ENCODE assay signal across 29 mouse cellular contexts in genomic region chr10:4094093-4094817, GRCm38 (mm10).
A peak's percentile ranks its signal among the peaks of the same experiment; 100 is the strongest.
DNase-seq lines count a peak whose midpoint lies in the region; ATAC-seq and TF ChIP-seq lines count a peak whose summit lies in the region.
"Had no signal": no experiment of that assay in that cellular context is flagged by ENCODE, and none has a peak within 500 bp of the region (broad histone marks: within the 10 kb centered on the region; RNA-seq: fewer than 3 reads in every experiment).

No protein-coding gene starts in this region.

- no peak for TF ChIP-seq EP300 in lung, postnatal 0 days (IDR thresholded peaks at IDR 0.05)

- no peak for TF ChIP-seq CTCF in lung, postnatal 0 days (IDR thresholded peaks at IDR 0.05)

- H3K4me3 ChIP-seq in hindbrain, embryonic 12.5 days = no peak overlapping the region
- H3K4me3 ChIP-seq in hindbrain, embryonic 16.5 days (ENCODE audit: low read length) = no peak overlapping the region
- no peak overlapping the region for H3K4me3 ChIP-seq in midbrain, embryonic 13.5 days (replicated peaks)
- no peak overlapping the region for H3K4me3 ChIP-seq in midbrain, embryonic 11.5 days (ENCODE audit: low read depth, low read length)
- H3K4me3 ChIP-seq in midbrain, embryonic 16.5 days (ENCODE audit: low read depth, low read length) = no peak overlapping the region
- no peak overlapping the region for H3K4me3 ChIP-seq in lung, postnatal 0 days (ENCODE audit: low read depth, low read length)
- H3K4me3 ChIP-seq: embryonic facial prominence, embryonic 13.5 days; gastrocnemius, adult 2 months; heart, adult 2 months; heart, embryonic 12.5 days; limb, embryonic 10.5 days; limb, embryonic 15.5 days; liver, embryonic 13.5 days had no signal

- no peak for DNase-seq in midbrain, embryonic 11.5 days (ENCODE audit: low spot score, missing footprints)
- DNase-seq in lung, postnatal 0 days (ENCODE audit: low spot score) = no peak
- DNase-seq: adrenal gland, postnatal 25 days; cerebellum, adult 18-20 months; cerebellum, postnatal 10 days; gastrocnemius, adult 2 months; gastrocnemius, postnatal 36 days; heart, adult 2 months; heart, postnatal 4 days; kidney, adult 18-20 months; kidney, postnatal 4 days; layer of hippocampus, postnatal 36 days; liver, embryonic 13.5 days; lung, adult 18-20 months; lung, postnatal 10 days; thymus, adult 2 months; thymus, postnatal 36 days had no signal

- no peaks in the 10 kb centered on the region for H3K9me3 ChIP-seq in hindbrain, embryonic 12.5 days (replicated peaks)
- H3K9me3 ChIP-seq in hindbrain, embryonic 16.5 days (ENCODE audit: control insufficient read depth, low read length) = no peaks in the 10 kb centered on the region
- H3K9me3 ChIP-seq in midbrain, embryonic 13.5 days = no peaks in the 10 kb centered on the region
- no peaks in the 10 kb centered on the region for H3K9me3 ChIP-seq in midbrain, embryonic 11.5 days (ENCODE audit: control insufficient read depth, low read length)
- no peaks in the 10 kb centered on the region for H3K9me3 ChIP-seq in midbrain, embryonic 16.5 days (replicated peaks; ENCODE audit: control insufficient read depth, low read length, poor library complexity, severe bottlenecking)
- H3K9me3 ChIP-seq in lung, postnatal 0 days (ENCODE audit: low read length) = no peaks in the 10 kb centered on the region
- H3K9me3 ChIP-seq: embryonic facial prominence, embryonic 13.5 days; heart, embryonic 12.5 days; limb, embryonic 10.5 days; limb, embryonic 15.5 days; liver, embryonic 13.5 days had no signal

- peaks cover 2% of the 10 kb centered on the region; the same call in 1 of the 2 replicates for H3K4me1 ChIP-seq in hindbrain, embryonic 12.5 days
- 0 out of 2 replicates have a peak, but pooled peaks cover 2% of the 10 kb centered on the region for H3K4me1 ChIP-seq in hindbrain, embryonic 16.5 days (ENCODE audit: control insufficient read depth, insufficient read depth, low read depth, low read length)
- H3K4me1 ChIP-seq in midbrain, embryonic 13.5 days (replicated peaks) = 0 out of 2 replicates have a peak, but pooled peaks cover 6% of the 10 kb centered on the region
- no peaks in the 10 kb centered on the region for H3K4me1 ChIP-seq in midbrain, embryonic 11.5 days (ENCODE audit: control insufficient read depth, insufficient read depth, low read length)
- peaks cover 4% of the 10 kb centered on the region for H3K4me1 ChIP-seq in midbrain, embryonic 16.5 days (ENCODE audit: control insufficient read depth, insufficient read depth, low read length)
- no peaks in the 10 kb centered on the region for H3K4me1 ChIP-seq in lung, postnatal 0 days (ENCODE audit: insufficient read depth, low read depth, low read length)
- H3K4me1 ChIP-seq: embryonic facial prominence, embryonic 13.5 days; heart, embryonic 12.5 days; limb, embryonic 10.5 days; limb, embryonic 15.5 days had no signal

- H3K27me3 ChIP-seq in hindbrain, embryonic 12.5 days = no peaks in the 10 kb centered on the region
- no peaks in the 10 kb centered on the region for H3K27me3 ChIP-seq in hindbrain, embryonic 16.5 days (replicated peaks; ENCODE audit: control insufficient read depth, insufficient read depth, low read length)
- H3K27me3 ChIP-seq in midbrain, embryonic 13.5 days = no peaks in the 10 kb centered on the region
- no peaks in the 10 kb centered on the region for H3K27me3 ChIP-seq in midbrain, embryonic 11.5 days (ENCODE audit: control insufficient read depth, insufficient read depth, low read length)
- no peaks in the 10 kb centered on the region for H3K27me3 ChIP-seq in midbrain, embryonic 16.5 days (ENCODE audit: control insufficient read depth, insufficient read depth, low read depth, low read length)
- H3K27me3 ChIP-seq in lung, postnatal 0 days (replicated peaks; ENCODE audit: insufficient read depth, low read length) = no peaks in the 10 kb centered on the region
- H3K27me3 ChIP-seq: embryonic facial prominence, embryonic 13.5 days; heart, embryonic 12.5 days; limb, embryonic 15.5 days; liver, embryonic 13.5 days had no signal

- no peak for ATAC-seq in hindbrain, embryonic 12.5 days (ENCODE audit: low FRiP score)
- no peak for ATAC-seq in hindbrain, embryonic 16.5 days
- peak; percentile 65 for ATAC-seq in midbrain, embryonic 13.5 days
- no peak for ATAC-seq in midbrain, embryonic 11.5 days (ENCODE audit: low FRiP score)
- peak; percentile 77 for ATAC-seq in midbrain, embryonic 16.5 days
- ATAC-seq in lung, postnatal 0 days = no peak
- no peak for ATAC-seq in CD4-positive, CD25-positive, alpha-beta regulatory T cell, adult 4 months
- ATAC-seq: forebrain, embryonic 14.5 days had no signal

- 75% methylated on average over 9 of the region's 9 CpGs for WGBS in hindbrain, embryonic 12.5 days
- WGBS in hindbrain, embryonic 16.5 days = 64% methylated on average over 9 of the region's 9 CpGs
- 70% methylated on average over 9 of the region's 9 CpGs for WGBS in midbrain, embryonic 13.5 days
- 92% methylated on average over 9 of the region's 9 CpGs for WGBS in midbrain, embryonic 11.5 days
- 63% methylated on average over 9 of the region's 9 CpGs for WGBS in midbrain, embryonic 16.5 days
- 93% methylated on average over 9 of the region's 9 CpGs for WGBS in lung, postnatal 0 days

- no peak overlapping the region for H3K9ac ChIP-seq in hindbrain, embryonic 12.5 days
- no peak overlapping the region for H3K9ac ChIP-seq in hindbrain, embryonic 16.5 days (ENCODE audit: low read depth, low read length)
- H3K9ac ChIP-seq in midbrain, embryonic 13.5 days (replicated peaks) = no peak overlapping the region
- H3K9ac ChIP-seq in midbrain, embryonic 11.5 days (ENCODE audit: low read length) = no peak overlapping the region
- H3K9ac ChIP-seq in midbrain, embryonic 16.5 days (ENCODE audit: low read depth, low read length) = no peak overlapping the region
- no peak overlapping the region for H3K9ac ChIP-seq in lung, postnatal 0 days (replicated peaks; ENCODE audit: low read depth)
- H3K9ac ChIP-seq: embryonic facial prominence, embryonic 13.5 days; heart, embryonic 12.5 days; limb, embryonic 15.5 days; liver, embryonic 13.5 days had no signal

- no peak overlapping the region for H3K4me2 ChIP-seq in hindbrain, embryonic 12.5 days (replicated peaks)
- H3K4me2 ChIP-seq in hindbrain, embryonic 16.5 days (ENCODE audit: low read length) = no peak overlapping the region
- H3K4me2 ChIP-seq in midbrain, embryonic 13.5 days (replicated peaks) = no peak overlapping the region
- H3K4me2 ChIP-seq in midbrain, embryonic 11.5 days = no peak overlapping the region
- H3K4me2 ChIP-seq in midbrain, embryonic 16.5 days (ENCODE audit: low read length) = no peak overlapping the region
- no peak overlapping the region for H3K4me2 ChIP-seq in lung, postnatal 0 days (replicated peaks; ENCODE audit: low read depth, low read length)
- H3K4me2 ChIP-seq: embryonic facial prominence, embryonic 13.5 days; heart, embryonic 12.5 days; limb, embryonic 15.5 days; liver, embryonic 13.5 days had no signal

- H3K36me3 ChIP-seq in hindbrain, embryonic 12.5 days = no peaks in the 10 kb centered on the region
- H3K36me3 ChIP-seq in hindbrain, embryonic 16.5 days (ENCODE audit: control insufficient read depth, insufficient read depth, low read length) = no peaks in the 10 kb centered on the region
- no peaks in the 10 kb centered on the region for H3K36me3 ChIP-seq in midbrain, embryonic 13.5 days
- no peaks in the 10 kb centered on the region for H3K36me3 ChIP-seq in midbrain, embryonic 11.5 days (ENCODE audit: control insufficient read depth, insufficient read depth, low read length)
- H3K36me3 ChIP-seq in midbrain, embryonic 16.5 days (ENCODE audit: control insufficient read depth, insufficient read depth, low read length) = no peaks in the 10 kb centered on the region
- no peaks in the 10 kb centered on the region for H3K36me3 ChIP-seq in lung, postnatal 0 days (ENCODE audit: insufficient read depth, low read length)
- H3K36me3 ChIP-seq: embryonic facial prominence, embryonic 13.5 days had no signal

- 0 out of 2 replicates have a peak overlapping the region, but pooled peaks have one; percentile 12 for H3K27ac ChIP-seq in hindbrain, embryonic 12.5 days
- H3K27ac ChIP-seq in hindbrain, embryonic 16.5 days (ENCODE audit: low read depth, low read length) = no peak overlapping the region
- H3K27ac ChIP-seq in midbrain, embryonic 13.5 days = peak overlapping the region; percentile 76
- H3K27ac ChIP-seq in midbrain, embryonic 11.5 days (ENCODE audit: low read depth, low read length) = no peak overlapping the region
- peak overlapping the region; percentile 68; the same call in 1 of the 2 replicates for H3K27ac ChIP-seq in midbrain, embryonic 16.5 days (ENCODE audit: low read length)
- no peak overlapping the region for H3K27ac ChIP-seq in lung, postnatal 0 days (ENCODE audit: low read length)
- H3K27ac ChIP-seq: embryonic facial prominence, embryonic 13.5 days; gastrocnemius, adult 2 months; heart, adult 2 months; kidney, postnatal 0 days; limb, embryonic 10.5 days; limb, embryonic 15.5 days; liver, embryonic 13.5 days; macrophage had no signal

Comparison
In these comparisons a context has a peak if more than half of its experiments do, and no peak if none do; other contexts are left out.
1. ATAC-seq: peak in midbrain, embryonic 13.5 days (single experiment) and midbrain, embryonic 16.5 days (single experiment); none in hindbrain, embryonic 12.5 days (single experiment), hindbrain, embryonic 16.5 days (single experiment), midbrain, embryonic 11.5 days (single experiment), lung, postnatal 0 days (single experiment) and CD4-positive, CD25-positive, alpha-beta regulatory T cell, adult 4 months (single experiment).
2. H3K27ac ChIP-seq: peak in hindbrain, embryonic 12.5 days (single experiment), midbrain, embryonic 13.5 days (single experiment) and midbrain, embryonic 16.5 days (single experiment); none in hindbrain, embryonic 16.5 days (single experiment), midbrain, embryonic 11.5 days (single experiment) and lung, postnatal 0 days (single experiment).